Mouse (Mus musculus) neutrophil, adult 5-6 weeks (primary cell): Measurements from ENCODE around the gene Atp1a4. TPM values are rescaled to one million over a fixed set of nuclear protein-coding genes. Genes with fewer than 3 reads are reported as not detected.
"Not testable (repeated sequence)": the region's sequence is repeated elsewhere in the genome, so short reads cannot be mapped to it uniquely, and the experiment has no call there.

Source experiments
- ATAC-seq: fragments of 151-379, 151-347 bp; 2 replicates; pipeline ENCODE4 v1.8.0; 2017; ENCODE audit warnings: mild to moderate bottlenecking, moderate TSS enrichment; ENCODE audit not compliant: insufficient number of reproducible peaks, poor library complexity, low FRiP score, severe bottlenecking; ENCODE audit errors: extremely low read depth
- total RNA-seq: library from RNA; stranded (forward); fragments of 200-1000 nt; gene quantifications from 2 replicates; pipeline ENCODE4 v1.2.3, GENCODE M21; 2017

Atp1a4 gene
- total RNA-seq, 1 experiment from 2014 or later: not detected

- no peak for ATAC-seq
Observed at GRCm38 (mm10) chr1:172284221-172284620, 26.0 kb upstream of the Atp1a4 start.

GRCm38 (mm10) chr1:172283073-172283472 lies 24.9 kb upstream of the Atp1a4 start:
- ATAC-seq: no peak

GRCm38 (mm10) chr1:172281522-172282254 lies 23.5 kb upstream of the Atp1a4 start:
- ATAC-seq: no peak

DNA sequence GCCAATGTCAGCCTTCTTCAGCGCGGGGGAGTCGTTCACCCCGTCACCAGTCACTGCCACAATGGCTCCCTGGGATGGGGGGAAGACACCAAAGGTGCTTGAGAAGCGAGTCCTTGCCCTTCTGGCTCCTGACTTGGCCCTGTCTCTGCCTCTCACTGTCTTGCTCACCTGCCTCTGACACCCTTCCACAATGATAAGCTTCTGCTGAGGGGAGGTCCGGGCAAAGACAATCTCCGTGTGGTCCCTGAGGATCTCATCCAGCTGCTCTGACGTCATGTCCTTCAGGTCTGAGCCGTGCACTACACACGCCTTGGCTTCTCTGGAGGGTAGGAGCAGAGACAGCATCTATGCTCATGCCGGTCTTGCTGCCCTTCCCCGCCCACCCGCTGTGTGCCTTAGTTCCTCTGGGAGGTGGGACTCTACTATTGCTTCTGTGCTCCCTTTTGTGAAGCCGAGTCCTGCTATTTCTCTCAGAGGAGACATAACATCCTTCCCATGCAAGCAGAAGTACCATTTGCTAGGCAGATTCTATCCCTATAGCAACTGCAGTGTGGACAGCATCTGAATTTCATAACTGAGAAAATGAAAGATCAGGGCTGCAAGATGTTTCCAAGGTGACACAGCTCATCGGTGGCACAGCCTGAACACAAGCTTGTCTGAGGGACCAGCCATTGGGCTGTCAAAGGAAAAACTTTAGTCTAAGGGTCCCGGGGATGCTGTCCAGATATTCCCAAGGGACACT lies 21.7 kb upstream of the Atp1a4 start:
- ATAC-seq: no peak

- no peak for ATAC-seq
Observed at GRCm38 (mm10) chr1:172278328-172278727, 20.1 kb upstream of the Atp1a4 start.

GRCm38 (mm10) chr1:172277172-172277571 lies 19.0 kb upstream of the Atp1a4 start:
- ATAC-seq: peak; percentile 87

DNA sequence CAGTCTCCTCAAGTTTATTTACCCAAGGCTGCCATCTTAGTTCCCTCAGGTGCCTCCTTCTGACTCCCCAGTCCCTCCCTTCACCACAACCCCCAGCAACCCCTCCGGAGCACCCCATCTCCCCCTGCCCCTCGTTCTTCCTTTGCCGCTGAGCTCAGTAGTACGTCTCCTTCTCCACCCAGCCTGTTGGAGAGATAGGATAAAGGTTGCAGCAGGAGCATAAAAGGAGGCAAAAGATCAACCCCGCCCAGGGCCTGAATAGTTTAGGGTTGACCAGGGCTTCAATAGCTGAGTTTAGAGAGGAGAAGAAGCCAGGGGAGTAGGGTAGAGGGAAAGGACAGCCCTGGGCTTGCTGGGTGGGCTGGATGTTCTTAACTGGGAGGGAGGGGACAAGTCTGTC lies 16.3 kb upstream of the Atp1a4 start:
- no peak for ATAC-seq

DNA sequence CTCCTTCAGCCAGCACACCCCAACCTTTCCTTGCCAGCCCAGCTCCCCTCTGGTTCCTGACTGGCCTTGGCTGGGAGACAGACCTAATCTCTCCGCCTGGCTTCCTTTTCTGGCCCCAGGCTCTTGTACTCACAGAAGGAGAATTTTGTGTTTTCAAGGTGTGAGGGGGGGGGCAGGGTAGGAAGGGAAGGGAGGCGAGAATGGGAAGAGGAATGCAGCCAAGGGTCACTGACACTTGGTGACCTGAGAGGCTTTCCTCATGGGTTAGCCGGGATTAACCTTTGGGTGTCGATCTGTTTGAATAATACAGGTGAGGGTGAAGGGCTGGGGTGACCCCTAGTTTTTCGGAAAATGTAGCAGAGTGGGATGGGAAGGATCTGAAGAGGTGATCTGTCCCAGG lies 15.9 kb upstream of the Atp1a4 start:
- no peak for ATAC-seq

DNA sequence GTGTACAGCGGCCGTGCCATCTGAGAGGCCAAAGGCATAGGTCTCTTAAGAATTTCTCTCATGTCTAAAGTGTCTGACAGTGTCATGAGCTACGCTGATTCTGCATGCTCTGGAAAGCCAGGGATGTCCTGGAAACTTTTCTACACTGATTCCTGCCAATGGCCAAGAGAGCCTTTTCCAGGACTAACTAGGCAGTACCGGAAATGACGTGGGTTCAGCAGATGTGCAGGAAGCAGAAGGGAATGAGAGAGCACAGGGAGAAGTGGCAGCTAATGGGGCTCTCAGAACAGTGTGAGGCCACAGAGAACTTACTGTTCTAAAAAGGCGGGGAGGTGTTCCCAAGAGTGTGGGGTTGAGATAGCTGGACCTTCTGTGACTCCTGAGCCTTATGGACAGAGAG lies 15.2 kb upstream of the Atp1a4 start:
- ATAC-seq: no peak

DNA sequence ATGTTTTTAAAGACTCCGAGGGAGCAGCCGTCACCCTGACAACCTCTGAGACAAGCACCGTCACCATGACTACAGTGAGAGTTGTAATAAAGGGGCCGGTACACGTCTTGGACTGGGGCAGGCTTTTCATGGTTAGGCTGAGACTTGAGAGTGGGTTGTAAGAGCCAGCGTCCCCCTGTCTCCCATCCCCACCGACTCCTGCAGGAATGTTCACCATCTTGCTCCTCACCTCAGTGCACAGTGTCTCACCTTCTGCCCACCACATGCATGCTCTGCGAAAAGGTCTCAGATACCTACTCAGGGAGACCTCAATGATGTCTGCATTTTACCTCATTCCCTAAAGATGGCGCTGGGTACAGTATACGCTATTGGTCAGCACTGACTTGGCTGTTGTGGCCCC lies 13.6 kb upstream of the Atp1a4 start:
- ATAC-seq: no peak

DNA sequence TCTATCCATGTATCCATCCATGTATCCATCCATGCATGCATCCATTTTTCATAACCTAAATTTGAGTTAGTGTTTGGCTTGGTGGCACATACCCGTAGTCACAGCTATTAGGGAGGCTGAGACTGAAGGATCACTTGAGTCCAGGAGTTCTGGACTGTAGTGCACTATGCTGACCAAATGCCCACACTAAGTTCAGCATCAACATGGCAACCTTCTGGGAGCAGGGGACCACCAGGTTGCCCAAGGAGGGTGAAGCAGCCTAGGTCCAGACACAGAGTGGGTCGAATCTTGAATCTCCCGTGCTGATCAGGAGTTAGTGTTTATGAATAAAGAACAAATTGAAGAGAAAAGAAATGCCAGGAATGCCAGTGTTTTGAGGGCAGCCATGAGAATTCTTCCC lies 13.0 kb upstream of the Atp1a4 start:
- no peak for ATAC-seq

DNA sequence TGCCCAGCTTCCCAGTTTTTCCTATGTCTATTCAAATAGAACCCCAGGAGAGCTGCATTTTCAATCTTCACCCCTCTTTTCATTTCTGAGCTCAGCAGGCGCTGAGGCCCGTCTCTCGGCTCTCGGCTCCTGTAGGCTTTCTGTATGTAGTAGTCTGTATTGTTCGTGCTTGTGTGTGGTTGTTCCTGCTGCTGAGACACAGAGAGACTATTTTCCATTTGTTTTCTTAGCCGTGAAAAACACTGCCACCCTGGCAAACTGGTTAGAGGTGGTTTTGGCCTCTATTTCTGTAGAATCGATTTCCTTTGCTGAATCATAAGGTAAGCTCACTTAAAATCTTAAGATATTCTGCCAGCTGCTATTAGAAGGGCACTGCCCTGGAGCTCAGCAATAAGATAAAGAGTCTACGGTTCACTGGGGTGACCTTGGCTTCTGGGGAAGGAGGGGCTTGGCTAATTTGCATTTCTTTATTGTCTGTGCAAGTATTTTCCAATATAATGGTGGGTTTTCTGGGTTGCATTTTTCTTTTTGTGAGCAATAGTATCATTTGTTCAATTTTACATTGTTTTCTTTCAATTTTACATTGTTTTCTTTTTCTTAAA lies 3.4 kb upstream of the Atp1a4 start, which contains the start of gene Igsf8:
TSS of gene Igsf8 (plus strand) at position 165 of the 602 bp plus-strand sequence.
- no peak for ATAC-seq

- ATAC-seq: 0 out of 2 replicates have a peak, but pooled peaks have one; percentile 26
Observed at GRCm38 (mm10) chr1:172247679-172248078, 10.5 kb downstream of the Atp1a4 start.

GRCm38 (mm10) chr1:172247216-172247615 lies 11.0 kb downstream of the Atp1a4 start:
- ATAC-seq: no peak

- not testable (repeated sequence) for ATAC-seq
Observed at GRCm38 (mm10) chr1:172244645-172245044, 13.6 kb downstream of the Atp1a4 start.

GRCm38 (mm10) chr1:172243547-172244205 lies 14.5 kb downstream of the Atp1a4 start:
- ATAC-seq: no peak

- ATAC-seq: no peak
Observed at GRCm38 (mm10) chr1:172242401-172242800, 15.8 kb downstream of the Atp1a4 start.

GRCm38 (mm10) chr1:172240945-172241708 lies 17.1 kb downstream of the Atp1a4 start:
- ATAC-seq: 0 out of 2 replicates have a peak, but pooled peaks have one; percentile 6

DNA sequence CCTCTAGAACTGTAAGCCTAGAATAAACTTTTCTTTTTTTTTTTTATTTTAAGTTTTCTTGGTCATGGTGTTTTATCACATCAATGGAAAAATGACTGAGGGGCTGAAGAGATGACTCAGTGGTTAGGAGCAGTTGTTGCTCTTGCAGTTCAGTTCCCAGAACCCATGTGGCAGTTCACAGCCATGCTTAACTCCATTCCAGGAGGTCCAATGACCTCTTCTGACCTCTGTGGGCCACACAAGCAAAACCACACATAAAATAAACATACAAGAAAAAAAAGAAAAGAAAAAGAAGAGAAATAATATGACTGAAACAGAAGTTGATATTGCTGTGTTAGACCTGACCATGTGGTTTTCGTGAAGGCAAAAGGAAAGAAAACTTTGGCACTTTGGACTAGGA lies 29.0 kb downstream of the Atp1a4 start:
- no peak for ATAC-seq
